Mouse (Mus musculus) intestine, embryonic 14.5 days (tissue): ENCODE data around the gene Nlgn2. TPM values are rescaled to one million over a fixed set of nuclear protein-coding genes. Genes with fewer than 3 reads are reported as not detected.

Experiments used
- ATAC-seq: fragments of 200-750 bp; cut with Nextera tagmentation; replicated peaks from 2 replicates; pipeline ENCODE4 v1.8.0; 2017; ENCODE audit warnings: low read depth, moderate number of reproducible peaks, moderate TSS enrichment, moderate library complexity; ENCODE audit not compliant: low FRiP score, low TSS enrichment
- DNase-seq: peaks from one replicate; pipeline ENCODE4 v3.0.0-alpha.2; 2018; ENCODE audit warnings: low spot score
- H3K27ac ChIP-seq: fragments of 300-500 bp; sonication (generic); 2 replicates; pipeline ENCODE4 v1.5.1; 2014; ENCODE audit warnings: low read depth, mild to moderate bottlenecking, control low read depth
- H3K27me3 ChIP-seq: fragments of 300-500 bp; sonication (generic); replicated peaks from 2 replicates; pipeline ENCODE4 v1.6.1; 2014; ENCODE audit warnings: low read length, control low read depth; ENCODE audit not compliant: control insufficient read depth, insufficient read depth
- H3K36me3 ChIP-seq: fragments of 300-500 bp; sonication (generic); 2 replicates; pipeline ENCODE4 v1.6.1; 2014; ENCODE audit warnings: low read length, control low read depth; ENCODE audit not compliant: control insufficient read depth, insufficient read depth
- H3K4me1 ChIP-seq: fragments of 300-500 bp; sonication (generic); replicated peaks from 2 replicates; pipeline ENCODE4 v1.6.1; 2014; ENCODE audit warnings: low read length, control low read depth, mixed read lengths; ENCODE audit not compliant: control insufficient read depth, insufficient read depth
- H3K4me2 ChIP-seq: fragments of 300-500 bp; sonication (generic); 2 replicates; pipeline ENCODE4 v1.6.1; 2014; ENCODE audit warnings: low read length
- H3K4me3 ChIP-seq: fragments of 300-500 bp; sonication (generic); 2 replicates; pipeline ENCODE4 v1.5.1; 2014; ENCODE audit warnings: low read depth, low read length, control low read depth, mixed read lengths
- H3K9ac ChIP-seq: fragments of 300-500 bp; sonication (generic); 2 replicates; pipeline ENCODE4 v1.6.1; 2014; ENCODE audit warnings: mild to moderate bottlenecking, low read length
- H3K9me3 ChIP-seq: fragments of 300-500 bp; sonication (generic); 2 replicates; pipeline ENCODE4 v1.6.1; 2016; ENCODE audit warnings: low read length, control low read depth; ENCODE audit not compliant: control insufficient read depth
- WGBS: fragments of 180-500 bp; shearing (Covaris S2); extraction: QIAGEN DNeasy Blood & Tissue Kit; methylation state at CpG from one replicate; pipeline ENCODE4 v1.1.7; 2014; 5-methylcytosine and 5-hydroxymethylcytosine counted together
- microRNA-seq: library from miRNA; unstranded; fragments of <30 nt; microRNA quantifications from one replicate; pipeline ENCODE4, GENCODE M21; 2016
- polyA plus RNA-seq: library from polyadenylated mRNA; unstranded; fragments of >200 nt; fragmentation: Nextera tagmentation; extraction: Ambion mirVana; gene quantifications from 2 replicates; pipeline ENCODE4 v1.2.1, GENCODE M21; 2014

Nlgn2 gene
- polyA plus RNA-seq, 1 experiment from 2014 or later = 8.5 TPM

DNA sequence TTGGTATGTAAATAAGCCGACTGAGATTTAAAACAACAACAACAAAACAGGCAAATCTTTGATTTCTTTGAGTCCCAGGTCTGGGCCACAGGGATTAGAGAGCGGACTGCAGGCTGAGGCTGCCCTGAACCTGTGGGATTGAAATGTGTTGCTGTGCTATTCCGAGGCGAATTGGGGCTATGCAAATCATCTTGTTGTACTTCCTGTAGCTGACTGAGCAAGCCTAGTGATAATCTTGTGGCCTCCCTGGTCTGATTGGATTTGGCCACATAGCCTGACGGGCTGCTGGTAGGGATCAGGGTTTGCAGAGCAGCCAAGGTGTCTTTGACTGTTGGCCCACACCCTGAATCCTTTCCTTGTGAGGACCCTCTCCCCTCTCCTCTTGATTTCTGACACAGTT, 62.6 kb downstream of the Nlgn2 start:
- no peak overlapping the region for H3K4me3 ChIP-seq
- H3K4me1 ChIP-seq = no peaks in the 10 kb centered on the region
- 66% methylated on average over 5 of the region's 5 CpGs for WGBS
- H3K27me3 ChIP-seq = no peaks in the 10 kb centered on the region
- H3K9ac ChIP-seq = no peak overlapping the region
- ATAC-seq (no peak), DNase-seq (no peak)
- H3K4me2 ChIP-seq = no peak overlapping the region
- no peaks in the 10 kb centered on the region for H3K9me3 ChIP-seq
- no peak overlapping the region for H3K27ac ChIP-seq
- H3K36me3 ChIP-seq = no peaks in the 10 kb centered on the region; the same call in 1 of the 2 replicates

Small RNAs within 50 kb of the gene (microRNA-seq; reads per million reads assigned to microRNA genes)
- not detected for gene Mir6924

Other genes starting within 250 kb of the Nlgn2 start
- 7.3 and 8.2 TPM in 2 replicates for gene Atp1b2, start 231.8 kb downstream of the Nlgn2 start, polyA plus RNA-seq
- gene Shbg, start 219.9 kb downstream of the Nlgn2 start, polyA plus RNA-seq = not detected in 2 replicates
- gene Sat2, start 215.8 kb downstream of the Nlgn2 start, polyA plus RNA-seq = 16.8 and 18.1 TPM in 2 replicates
- 22.6 and 23.0 TPM in 2 replicates for gene Fxr2, start 204.8 kb downstream of the Nlgn2 start, polyA plus RNA-seq
- gene Sox15, start 182.5 kb downstream of the Nlgn2 start, polyA plus RNA-seq = 0.35 TPM in 1 of 2 replicates, not detected in the other
- gene Mpdu1, start 175.1 kb downstream of the Nlgn2 start, polyA plus RNA-seq = 32.1 and 39.3 TPM in 2 replicates
- 12.4 and 16.3 TPM in 2 replicates for gene Cd68, start 171.6 kb downstream of the Nlgn2 start, polyA plus RNA-seq
- 645 and 692 TPM in 2 replicates for gene Eif4a1, start 165.4 kb downstream of the Nlgn2 start, polyA plus RNA-seq
- gene Senp3, start 155.7 kb downstream of the Nlgn2 start, polyA plus RNA-seq = 79.1 and 90.8 TPM in 2 replicates
- 0.48 TPM in 1 of 2 replicates, not detected in the other for gene Tnfsf13, start 152.0 kb downstream of the Nlgn2 start, polyA plus RNA-seq
- 8.0 and 9.4 TPM in 2 replicates for gene Tnfsf12, start 141.9 kb downstream of the Nlgn2 start, polyA plus RNA-seq
- 2.3 and 3.7 TPM in 2 replicates for gene Tnfsfm13, start 141.7 kb downstream of the Nlgn2 start, polyA plus RNA-seq
- gene Polr2a, start 79.1 kb downstream of the Nlgn2 start, polyA plus RNA-seq = 35.2 and 38.7 TPM in 2 replicates
- gene Slc35g3, start 75.8 kb downstream of the Nlgn2 start, polyA plus RNA-seq = not detected in 2 replicates
- 2.8 and 3.3 TPM in 2 replicates for gene Zbtb4, start 71.9 kb downstream of the Nlgn2 start, polyA plus RNA-seq
- gene Chrnb1, start 41.8 kb downstream of the Nlgn2 start, polyA plus RNA-seq = 3.5 and 4.4 TPM in 2 replicates
- 1.1 and 1.4 TPM in 2 replicates for gene Fgf11, start 35.9 kb downstream of the Nlgn2 start, polyA plus RNA-seq
- 16.1 and 22.9 TPM in 2 replicates for gene Tmem102, start 32.2 kb downstream of the Nlgn2 start, polyA plus RNA-seq
- gene Gm39566, start 22.5 kb downstream of the Nlgn2 start, polyA plus RNA-seq = not detected in 2 replicates
- gene Spem2, start 19.3 kb downstream of the Nlgn2 start, polyA plus RNA-seq = not detected in 2 replicates
- 0.17 TPM in 1 of 2 replicates, not detected in the other for gene Spem1, start 15.6 kb downstream of the Nlgn2 start, polyA plus RNA-seq
- gene Tmem256, start 730 bp upstream of the Nlgn2 start, polyA plus RNA-seq = 436 and 455 TPM in 2 replicates
- gene Plscr3, start 8.6 kb upstream of the Nlgn2 start, polyA plus RNA-seq = 92.1 and 94.4 TPM in 2 replicates
- 10.3 and 12.2 TPM in 2 replicates for gene Tnk1, start 20.9 kb upstream of the Nlgn2 start, polyA plus RNA-seq
- 0.38 TPM in 1 of 2 replicates, not detected in the other for gene Tmem95, start 40.2 kb upstream of the Nlgn2 start, polyA plus RNA-seq
- gene Kctd11, start 43.6 kb upstream of the Nlgn2 start, polyA plus RNA-seq = 3.5 and 4.4 TPM in 2 replicates
- gene Acap1, start 57.8 kb upstream of the Nlgn2 start, polyA plus RNA-seq = 8.1 and 9.3 TPM in 2 replicates
- gene 2810408A11Rik, start 63.2 kb upstream of the Nlgn2 start, polyA plus RNA-seq = 8.8 and 10.7 TPM in 2 replicates
- gene Neurl4, start 63.3 kb upstream of the Nlgn2 start, polyA plus RNA-seq = 13.3 and 14.5 TPM in 2 replicates
- 71.2 and 72.3 TPM in 2 replicates for gene Gps2, start 76.1 kb upstream of the Nlgn2 start, polyA plus RNA-seq
- gene Eif5a, start 84.2 kb upstream of the Nlgn2 start, polyA plus RNA-seq = 1,854 and 1,877 TPM in 2 replicates
- gene Ybx2, start 98.0 kb upstream of the Nlgn2 start, polyA plus RNA-seq = 4.6 and 4.8 TPM in 2 replicates
- 25.8 and 32.2 TPM in 2 replicates for gene Slc2a4, start 110.4 kb upstream of the Nlgn2 start, polyA plus RNA-seq
- gene Cldn7, start 127.0 kb upstream of the Nlgn2 start, polyA plus RNA-seq = 425 and 461 TPM in 2 replicates
- gene Ctdnep1, start 143.4 kb upstream of the Nlgn2 start, polyA plus RNA-seq = 28.6 and 29.3 TPM in 2 replicates
- gene Elp5, start 144.7 kb upstream of the Nlgn2 start, polyA plus RNA-seq = 104 and 119 TPM in 2 replicates
- 481 and 495 TPM in 2 replicates for gene Gabarap, start 153.4 kb upstream of the Nlgn2 start, polyA plus RNA-seq
- gene Phf23, start 158.0 kb upstream of the Nlgn2 start, polyA plus RNA-seq = 37.6 and 43.9 TPM in 2 replicates
- 32.0 and 32.6 TPM in 2 replicates for gene Dvl2, start 162.8 kb upstream of the Nlgn2 start, polyA plus RNA-seq
- 72.8 and 73.8 TPM in 2 replicates for gene Acadvl, start 177.6 kb upstream of the Nlgn2 start, polyA plus RNA-seq
- 7.7 and 8.6 TPM in 2 replicates for gene Dlg4, start 179.2 kb upstream of the Nlgn2 start, polyA plus RNA-seq
- 0.26 TPM in 1 of 2 replicates, not detected in the other for gene Asgr1, start 216.3 kb upstream of the Nlgn2 start, polyA plus RNA-seq